12 mouse cellular contexts compared by ENCODE assay signal in the genomic region with DNA sequence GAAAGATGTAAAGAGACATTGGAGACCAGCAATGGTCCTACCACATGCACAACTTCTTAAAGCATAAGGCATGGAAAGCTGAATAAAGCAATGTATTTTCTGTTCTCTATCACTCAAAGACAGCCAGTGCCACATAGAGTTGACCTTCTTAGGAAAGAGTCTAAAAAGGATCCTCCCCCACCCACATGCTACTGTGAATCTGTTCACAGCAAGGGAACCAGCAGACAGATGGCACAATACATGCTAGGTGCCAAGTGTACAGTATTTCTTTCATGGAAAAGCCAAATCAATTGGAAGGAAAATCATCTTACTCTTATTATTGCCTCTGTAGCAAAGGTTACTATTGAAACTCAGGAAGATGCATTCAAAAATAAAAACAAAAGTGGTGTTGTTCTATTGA.
DNase-seq lines count a peak whose midpoint lies in the region; ATAC-seq and TF ChIP-seq lines count a peak whose summit lies in the region.
"Had no signal": no experiment of that assay in that cellular context is flagged by ENCODE, and none has a peak within 500 bp of the region (broad histone marks: within the 10 kb centered on the region; RNA-seq: fewer than 3 reads in every experiment).

No protein-coding gene starts in this region.

- no peaks in the 10 kb centered on the region for H3K9me3 ChIP-seq in forebrain, embryonic 13.5 days (replicated peaks)
- no peaks in the 10 kb centered on the region for H3K9me3 ChIP-seq in forebrain, embryonic 10.5 days

- H3K36me3 ChIP-seq in forebrain, embryonic 13.5 days (ENCODE audit: poor library complexity, severe bottlenecking), result no peaks in the 10 kb centered on the region
- H3K36me3 ChIP-seq in forebrain, embryonic 10.5 days (replicated peaks), result no peaks in the 10 kb centered on the region

- no peaks in the 10 kb centered on the region for H3K4me1 ChIP-seq in forebrain, embryonic 13.5 days
- H3K4me1 ChIP-seq in forebrain, embryonic 10.5 days, result no peaks in the 10 kb centered on the region

- H3K4me3 ChIP-seq in forebrain, embryonic 13.5 days, result no peak overlapping the region
- H3K4me3 ChIP-seq in forebrain, embryonic 10.5 days, result no peak overlapping the region

- no peak overlapping the region for H3K9ac ChIP-seq in forebrain, embryonic 13.5 days
- H3K9ac ChIP-seq: liver, embryonic 14.5 days had no signal

- no peak for DNase-seq in forebrain, embryonic 10.5 days (ENCODE audit: extremely low spot score, low spot score)
- DNase-seq in brain, embryonic 14.5 days (ENCODE audit: low read depth), result peak; percentile 70
- DNase-seq in cerebellum, postnatal 36 days, result peak; percentile 64 to 79
- DNase-seq in left cerebral cortex, adult 11 months (ENCODE audit: low spot score), result peak; percentile 15
- no peak for DNase-seq in adipocyte (ENCODE audit: low spot score)
- DNase-seq in testis, postnatal 10 days (ENCODE audit: low spot score), result no peak
- DNase-seq in ovary, postnatal 14 days (ENCODE audit: low spot score), result no peak
- DNase-seq: heart, postnatal 4 days; kidney, adult 2 months had no signal

- no peak overlapping the region for H3K4me2 ChIP-seq in forebrain, embryonic 13.5 days

- TF ChIP-seq POLR2A in brain, embryonic 14.5 days (IDR thresholded peaks at IDR 0.05; ENCODE audit: borderline replicate concordance, extremely low read depth, insufficient read depth, insufficient read length, poor library complexity, severe bottlenecking), result no peak

- no peaks in the 10 kb centered on the region for H3K27me3 ChIP-seq in forebrain, embryonic 13.5 days
- H3K27me3 ChIP-seq in forebrain, embryonic 10.5 days (ENCODE audit: poor library complexity, severe bottlenecking), result no peaks in the 10 kb centered on the region

- TF ChIP-seq CTCF in brain, embryonic 14.5 days (IDR thresholded peaks at IDR 0.05; ENCODE audit: borderline replicate concordance, extremely low read depth, insufficient read depth, insufficient read length), result no peak

- 0 out of 2 replicates have a peak, but pooled peaks have one; percentile 58 for ATAC-seq in forebrain, embryonic 13.5 days

- no peak overlapping the region for H3K27ac ChIP-seq in forebrain, embryonic 13.5 days
- H3K27ac ChIP-seq in forebrain, embryonic 10.5 days, result no peak overlapping the region
- H3K27ac ChIP-seq: liver, embryonic 14.5 days; macrophage had no signal

Comparison
In these comparisons a context has a peak if more than half of its experiments do, and no peak if none do; other contexts are left out.
1. DNase-seq: peak in brain, embryonic 14.5 days (single experiment), cerebellum, postnatal 36 days (2 of 2) and left cerebral cortex, adult 11 months (single experiment); none in forebrain, embryonic 10.5 days (single experiment), adipocyte (single experiment), testis, postnatal 10 days (single experiment) and ovary, postnatal 14 days (single experiment).